Mouse (Mus musculus) left cerebral cortex, adult 6 months (tissue): ENCODE results near the gene Slk. TPM values are rescaled to one million over a fixed set of nuclear protein-coding genes. Genes with fewer than 3 reads are reported as not detected.

Source experiments
- long read RNA-seq, 2 experiments: library from polyadenylated mRNA; unstranded; transcript quantifications; one replicate each; pipeline ENCODE4 v2.0.0; 2019 to 2020
- polyA plus RNA-seq: library from polyadenylated mRNA; unstranded; fragments of <200 nt; fragmentation: Nextera tagmentation; gene quantifications from 2 replicates; pipeline ENCODE4 v1.2.3, GENCODE M21; 2021

The Slk gene
- 3.8 and 4.6 TPM in 2 replicates for polyA plus RNA-seq
- long read RNA-seq, experiment 1, partial matches to known transcripts, result 8 of 17 reads
- long read RNA-seq, experiment 1, other reads (novel, unspliced or antisense), result 9 of 17 reads
- long read RNA-seq, experiment 2, partial matches to known transcripts, result 32 of 33 reads
- long read RNA-seq, experiment 2, other reads (novel, unspliced or antisense), result 1 of 33 reads

DNA sequence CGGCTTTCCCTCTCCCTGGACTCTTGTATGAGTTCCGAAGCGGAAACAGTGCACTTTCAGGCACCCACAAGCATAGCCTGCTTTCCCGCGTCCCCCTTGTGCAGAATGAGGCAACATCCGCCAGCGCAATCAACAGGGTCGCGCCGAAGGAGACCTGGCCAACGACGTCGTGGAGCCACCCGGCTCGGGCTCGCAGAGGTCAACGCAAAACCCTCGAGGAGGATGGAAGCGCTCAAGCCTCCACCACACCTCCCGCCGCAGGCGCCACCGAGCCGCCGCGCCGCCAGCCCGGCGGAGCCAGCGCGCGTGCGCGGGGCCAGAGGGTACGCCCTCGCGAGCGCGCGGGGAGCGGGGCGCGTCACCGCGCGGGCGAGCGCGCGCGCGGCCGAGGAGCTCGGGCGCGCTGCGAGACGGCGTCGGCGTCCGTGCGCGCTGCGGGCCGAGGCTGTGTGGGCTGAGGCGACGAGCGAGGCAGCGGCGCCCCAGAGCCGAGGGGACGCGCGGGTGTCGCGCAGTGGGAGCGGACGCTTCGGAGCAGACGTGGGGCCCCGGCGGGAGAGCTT is at the start of gene Slk:
Slk (plus strand) TSS at position 454 of the 563 bp plus-strand sequence.

DNA sequence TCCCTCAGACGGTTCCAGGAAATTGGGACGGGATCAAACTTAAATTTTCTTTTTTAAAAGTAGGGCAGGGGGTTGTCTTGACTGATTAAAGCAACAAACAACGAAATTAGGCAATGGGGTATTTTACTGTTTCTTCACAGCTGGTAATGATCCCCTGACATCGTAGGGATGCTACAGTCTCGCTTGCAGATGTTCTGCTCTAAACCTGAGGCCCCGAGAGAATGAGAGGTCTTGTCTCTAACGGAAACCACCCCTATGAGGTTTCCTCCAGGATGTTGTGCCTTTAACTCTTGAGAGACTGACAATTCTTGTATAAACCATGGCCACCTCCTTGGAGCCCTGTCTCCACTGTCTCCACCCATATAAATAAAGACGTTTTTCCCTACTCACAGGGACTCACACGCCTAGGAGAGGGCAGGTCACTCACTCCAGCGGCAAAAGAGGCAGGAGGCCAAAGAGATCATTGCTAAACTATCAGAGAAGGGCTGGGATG is 42.1 kb upstream of the Slk start, which contains the start of gene Stn1:
Stn1 (minus strand) TSS at position 208 of the 493 bp plus-strand sequence.

DNA sequence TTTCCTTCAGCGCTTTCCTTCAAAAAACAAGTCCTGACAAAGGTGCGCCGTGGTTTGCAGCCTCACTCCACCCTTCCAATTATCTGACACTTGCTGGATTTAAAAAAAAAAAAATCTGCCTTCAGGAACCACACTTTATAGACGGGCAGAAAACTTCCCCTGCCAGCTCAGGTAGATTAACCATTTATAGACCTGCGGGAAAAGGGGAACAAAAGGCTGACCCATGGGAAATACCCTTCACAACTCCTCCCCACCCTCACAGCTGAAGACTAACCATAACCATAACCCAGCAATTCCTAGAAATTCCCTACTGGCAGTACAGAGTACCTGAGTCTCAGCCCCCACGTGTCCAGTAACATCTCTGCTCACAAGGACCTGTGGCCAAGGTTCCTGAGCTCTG is 112.5 kb downstream of the Slk start, which contains the start of gene Col17a1:
Col17a1 (minus strand) TSS at position 101 of the 400 bp plus-strand sequence.

Other genes starting within 250 kb of the Slk start
- gene Sh3pxd2a, start 115.3 kb upstream of the Slk start, polyA plus RNA-seq, result 2.2 and 2.4 TPM in 2 replicates
- 17.9 and 21.8 TPM in 2 replicates for gene Stn1, start 42.2 kb upstream of the Slk start, polyA plus RNA-seq
- 0.09 and 0.10 TPM in 2 replicates for gene Col17a1, start 112.4 kb downstream of the Slk start, polyA plus RNA-seq
- gene Sfr1, start 152.0 kb downstream of the Slk start, polyA plus RNA-seq, result 150 and 151 TPM in 2 replicates